Mouse (Mus musculus): ENCODE data around the gene Sdr42e1.
A peak's percentile ranks its signal among the peaks of the same experiment; 100 is the strongest.

Gene Sdr42e1

GRCm38 (mm10) chr8:117673430-117673830, at the start of gene Sdr42e1:
Gene Sdr42e1, minus strand, starts transcription at chr8:117673689.
- peak; percentile 61 for DNase-seq (ENCODE audit: low read depth)

- DNase-seq (ENCODE audit: low read depth): no peak
Measured at GRCm38 (mm10) chr8:117718152-117718860, 44.8 kb upstream of the Sdr42e1 start.

GRCm38 (mm10) chr8:117715896-117716295, 42.4 kb upstream of the Sdr42e1 start:
- DNase-seq (ENCODE audit: low read depth): no peak

GRCm38 (mm10) chr8:117714604-117715003, 41.1 kb upstream of the Sdr42e1 start:
- no peak for DNase-seq (ENCODE audit: low read depth)

GRCm38 (mm10) chr8:117712226-117712625, 38.7 kb upstream of the Sdr42e1 start:
- no peak for DNase-seq (ENCODE audit: low read depth)

GRCm38 (mm10) chr8:117706141-117706540, 32.7 kb upstream of the Sdr42e1 start:
- DNase-seq (ENCODE audit: low read depth): peak; percentile 63

- DNase-seq (ENCODE audit: low read depth): no peak
Measured at GRCm38 (mm10) chr8:117702701-117703100, 29.2 kb upstream of the Sdr42e1 start.

GRCm38 (mm10) chr8:117701859-117702258, 28.4 kb upstream of the Sdr42e1 start, which contains the start of gene Hsd17b2:
Gene Hsd17b2, plus strand, starts transcription at chr8:117701904.
- DNase-seq (ENCODE audit: low read depth): no peak

GRCm38 (mm10) chr8:117701246-117701645, 27.8 kb upstream of the Sdr42e1 start:
- DNase-seq (ENCODE audit: low read depth): no peak

GRCm38 (mm10) chr8:117700699-117701098, 27.2 kb upstream of the Sdr42e1 start:
- DNase-seq (ENCODE audit: low read depth): no peak

GRCm38 (mm10) chr8:117697248-117697647, 23.8 kb upstream of the Sdr42e1 start:
- peak; percentile 41 for DNase-seq (ENCODE audit: low read depth)

- no peak for DNase-seq (ENCODE audit: low read depth)
Measured at GRCm38 (mm10) chr8:117695636-117696035, 22.1 kb upstream of the Sdr42e1 start.

- DNase-seq (ENCODE audit: low read depth): no peak
Measured at GRCm38 (mm10) chr8:117692131-117692530, 18.6 kb upstream of the Sdr42e1 start.

GRCm38 (mm10) chr8:117687890-117688289, 14.4 kb upstream of the Sdr42e1 start:
- no peak for DNase-seq (ENCODE audit: low read depth)

GRCm38 (mm10) chr8:117684504-117684903, 11.0 kb upstream of the Sdr42e1 start:
- no peak for DNase-seq (ENCODE audit: low read depth)

GRCm38 (mm10) chr8:117683925-117684472, 10.5 kb upstream of the Sdr42e1 start:
- DNase-seq (ENCODE audit: low read depth): peak; percentile 35

GRCm38 (mm10) chr8:117678650-117679049, 5.2 kb upstream of the Sdr42e1 start:
- no peak for DNase-seq (ENCODE audit: low read depth)

GRCm38 (mm10) chr8:117677011-117677410, 3.5 kb upstream of the Sdr42e1 start:
- DNase-seq (ENCODE audit: low read depth): no peak

- no peak for DNase-seq (ENCODE audit: low read depth)
Measured at GRCm38 (mm10) chr8:117676460-117676859, 3.0 kb upstream of the Sdr42e1 start.

GRCm38 (mm10) chr8:117675171-117675570, 1.7 kb upstream of the Sdr42e1 start:
- no peak for DNase-seq (ENCODE audit: low read depth)

- no peak for DNase-seq (ENCODE audit: low read depth)
Measured at GRCm38 (mm10) chr8:117672558-117672957, 931 bp downstream of the Sdr42e1 start.

- DNase-seq (ENCODE audit: low read depth): no peak
Measured at GRCm38 (mm10) chr8:117670461-117670860, 3.0 kb downstream of the Sdr42e1 start.

GRCm38 (mm10) chr8:117667349-117668124, 6.0 kb downstream of the Sdr42e1 start:
- DNase-seq (ENCODE audit: low read depth): no peak

Measured in 416B (cell line).